Mouse (Mus musculus) embryonic facial prominence, embryonic 14.5 days (tissue): ENCODE measurements around the gene Satb1. TPM values are rescaled to one million over a fixed set of nuclear protein-coding genes. Genes with fewer than 3 reads are reported as not detected.
A peak's percentile ranks its signal among the peaks of the same experiment; 100 is the strongest.

Experiments
- ATAC-seq: fragments of 200-750 bp; cut with Nextera tagmentation; 2 replicates; pipeline ENCODE4 v1.8.0; 2017; ENCODE audit warnings: low read depth, moderate number of reproducible peaks, moderate TSS enrichment
- DNase-seq: peaks from one replicate; pipeline ENCODE4 v3.0.0-alpha.2; 2015; ENCODE audit warnings: low spot score
- H3K27ac ChIP-seq: fragments of 300-500 bp; sonication (generic); replicated peaks from 2 replicates; pipeline ENCODE4 v1.5.1; 2014; ENCODE audit warnings: low read depth, mild to moderate bottlenecking, low read length, moderate library complexity
- H3K27me3 ChIP-seq: fragments of 300-500 bp; sonication (generic); replicated peaks from 2 replicates; pipeline ENCODE4 v1.6.1; 2014; ENCODE audit warnings: low read length; ENCODE audit not compliant: control insufficient read depth, insufficient read depth
- H3K36me3 ChIP-seq: fragments of 300-500 bp; sonication (generic); 2 replicates; pipeline ENCODE4 v1.6.1; 2014; ENCODE audit warnings: low read length, mixed read lengths; ENCODE audit not compliant: control insufficient read depth, insufficient read depth
- H3K4me1 ChIP-seq: fragments of 300-500 bp; sonication (generic); 2 replicates; pipeline ENCODE4 v1.6.1; 2014; ENCODE audit warnings: antibody characterized with exemption, low read length; ENCODE audit not compliant: control insufficient read depth, insufficient read depth
- H3K4me2 ChIP-seq: fragments of 300-500 bp; sonication (generic); 2 replicates; pipeline ENCODE4 v1.6.1; 2014; ENCODE audit warnings: low read depth, mild to moderate bottlenecking, low read length, moderate library complexity, mixed read lengths
- H3K4me3 ChIP-seq: fragments of 300-500 bp; sonication (generic); 2 replicates; pipeline ENCODE4 v1.5.1; 2014; ENCODE audit warnings: low read depth, mild to moderate bottlenecking, low read length
- H3K9ac ChIP-seq: fragments of 300-500 bp; sonication (generic); 2 replicates; pipeline ENCODE4 v1.6.1; 2014; ENCODE audit warnings: low read depth, mild to moderate bottlenecking, low read length, moderate library complexity, mixed read lengths
- H3K9me3 ChIP-seq: fragments of 300-500 bp; sonication (generic); 2 replicates; pipeline ENCODE4 v1.6.1; 2016; ENCODE audit warnings: low read length; ENCODE audit not compliant: control insufficient read depth
- WGBS: fragments of 180-500 bp; shearing (Covaris S2); extraction: QIAGEN DNeasy Blood & Tissue Kit; methylation state at CpG from one replicate; pipeline ENCODE4 v1.1.7; 2014; 5-methylcytosine and 5-hydroxymethylcytosine counted together
- polyA plus RNA-seq: library from polyadenylated mRNA; unstranded; fragments of >200 nt; fragmentation: Nextera tagmentation; extraction: Ambion mirVana; gene quantifications from 2 replicates; pipeline ENCODE4 v1.2.1, GENCODE M21; 2014

Satb1 gene
- polyA plus RNA-seq, 1 experiment from 2014 or later: 18.8 TPM

DNA sequence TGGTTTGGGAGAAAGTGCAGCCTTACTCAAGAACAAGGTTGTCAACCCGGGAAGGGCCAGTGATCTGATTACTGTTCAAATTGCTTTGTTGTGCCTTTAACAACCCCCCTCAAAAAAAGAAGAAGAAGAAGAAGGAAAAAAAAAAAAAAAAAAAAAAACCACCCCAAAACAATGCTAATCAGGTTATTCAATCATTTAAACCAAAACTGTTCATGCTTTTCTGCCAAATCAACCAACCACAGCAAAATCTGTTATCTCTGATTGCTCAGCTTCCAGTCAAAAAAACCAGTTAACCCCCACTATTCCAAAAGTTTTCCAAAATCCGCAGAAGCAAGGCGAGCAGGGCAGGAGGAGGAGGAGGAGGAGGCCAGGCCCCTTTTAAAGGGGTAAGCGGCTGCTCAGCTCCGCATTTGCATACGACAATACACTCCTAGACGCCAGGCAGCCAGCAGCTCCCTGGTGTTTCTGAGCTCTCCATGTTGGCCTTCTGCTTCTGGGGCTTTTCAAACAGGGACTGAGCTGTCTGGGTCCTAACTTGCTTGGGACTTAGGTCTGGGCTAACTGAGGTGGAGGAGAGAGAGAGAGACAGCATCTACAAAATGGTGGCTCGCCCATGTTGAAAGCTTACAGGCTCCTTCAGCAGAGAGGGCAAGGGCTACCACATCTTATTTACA, 42.6 kb downstream of the Satb1 start:
- Histone ChIP-seq H3K4me1 (peaks cover 9% of the 10 kb centered on the region; the same call in 1 of the 2 replicates), H3K4me2 (peak overlapping the region; percentile 38), H3K9me3 (no peaks in the 10 kb centered on the region), H3K27ac (no peak overlapping the region; the same call in 1 of the 2 replicates), H3K27me3 (no peaks in the 10 kb centered on the region), H3K4me3 (0 out of 2 replicates have a peak overlapping the region, but pooled peaks have one; percentile 6), H3K9ac (no peak overlapping the region; the same call in 1 of the 2 replicates), H3K36me3 (no peaks in the 10 kb centered on the region)
- WGBS: 28% methylated on average over 8 of the region's 8 CpGs
- peak; percentile 31 for DNase-seq
- peak; percentile 30; the same call in 1 of the 2 replicates for ATAC-seq

DNA sequence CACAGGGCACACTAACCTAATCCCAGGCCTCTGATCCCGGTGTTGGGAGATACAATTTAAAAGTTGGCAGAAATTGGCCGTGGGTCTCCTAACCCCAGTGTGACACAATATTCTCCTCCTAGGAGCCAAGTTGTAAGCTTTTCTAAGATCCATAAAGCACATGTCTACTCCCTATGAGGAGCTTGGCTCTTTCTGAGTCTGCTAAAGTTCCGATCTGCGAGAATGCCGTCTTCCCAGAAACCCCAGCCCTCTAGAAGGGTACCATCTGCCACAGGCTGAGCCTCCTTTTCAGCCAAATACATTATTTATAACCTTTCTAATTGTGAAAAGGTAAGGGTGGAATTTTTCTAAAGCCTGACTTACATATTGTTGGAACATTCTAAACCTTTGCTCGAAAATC, 43.3 kb downstream of the Satb1 start:
- DNase-seq (no peak), ATAC-seq (no peak)
- H3K4me1 ChIP-seq: peaks cover 9% of the 10 kb centered on the region; the same call in 1 of the 2 replicates
- H3K4me2 ChIP-seq: 0 out of 2 replicates have a peak overlapping the region, but pooled peaks have one; percentile 1
- H3K9me3 ChIP-seq: no peaks in the 10 kb centered on the region
- no peak overlapping the region for H3K27ac ChIP-seq
- H3K27me3 ChIP-seq: no peaks in the 10 kb centered on the region
- 53% methylated on average over 6 of the region's 6 CpGs for WGBS
- H3K36me3 ChIP-seq: no peaks in the 10 kb centered on the region
- H3K9ac ChIP-seq: no peak overlapping the region
- no peak overlapping the region for H3K4me3 ChIP-seq

- ATAC-seq (no peak), DNase-seq (no peak)
- H3K9ac ChIP-seq: no peak overlapping the region
- H3K27ac ChIP-seq: no peak overlapping the region
- no peak overlapping the region for H3K4me3 ChIP-seq
- H3K9me3 ChIP-seq: no peaks in the 10 kb centered on the region
- H3K36me3 ChIP-seq: no peaks in the 10 kb centered on the region
- H3K27me3 ChIP-seq: no peaks in the 10 kb centered on the region
- peaks cover 9% of the 10 kb centered on the region; the same call in 1 of the 2 replicates for H3K4me1 ChIP-seq
- H3K4me2 ChIP-seq: no peak overlapping the region
- WGBS: 94% methylated on average over 4 of the region's 4 CpGs
These were observed 44.0 kb downstream of the Satb1 start for GRCm38 (mm10) chr17:51789098-51789497.

DNA sequence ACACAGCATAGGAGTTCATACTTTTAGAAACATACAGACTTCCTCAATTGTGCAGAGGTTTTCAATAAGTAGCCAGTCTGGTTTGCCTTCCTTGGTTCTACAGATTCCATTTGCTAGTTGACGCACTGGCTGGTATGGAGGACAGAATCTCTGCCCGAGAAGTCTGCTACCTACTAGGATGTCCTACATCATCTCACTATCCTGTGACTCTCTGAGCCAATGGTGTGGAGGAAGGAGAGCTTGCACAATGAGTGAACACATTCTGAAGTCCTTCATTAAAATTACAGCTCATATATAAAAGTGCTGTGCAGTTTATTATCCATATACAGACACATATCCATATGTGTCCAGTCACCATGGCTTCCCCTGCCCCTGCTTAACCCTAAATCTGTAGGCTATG, 45.1 kb downstream of the Satb1 start:
- Histone ChIP-seq H3K4me3 (no peak overlapping the region), H3K9me3 (no peaks in the 10 kb centered on the region), H3K27ac (no peak overlapping the region), H3K4me1 (peaks cover 9% of the 10 kb centered on the region; the same call in 1 of the 2 replicates), H3K4me2 (no peak overlapping the region), H3K36me3 (no peaks in the 10 kb centered on the region), H3K9ac (no peak overlapping the region), H3K27me3 (no peaks in the 10 kb centered on the region)
- DNase-seq (no peak), ATAC-seq (no peak)
- WGBS: 92% methylated on average over 2 of the region's 2 CpGs

DNA sequence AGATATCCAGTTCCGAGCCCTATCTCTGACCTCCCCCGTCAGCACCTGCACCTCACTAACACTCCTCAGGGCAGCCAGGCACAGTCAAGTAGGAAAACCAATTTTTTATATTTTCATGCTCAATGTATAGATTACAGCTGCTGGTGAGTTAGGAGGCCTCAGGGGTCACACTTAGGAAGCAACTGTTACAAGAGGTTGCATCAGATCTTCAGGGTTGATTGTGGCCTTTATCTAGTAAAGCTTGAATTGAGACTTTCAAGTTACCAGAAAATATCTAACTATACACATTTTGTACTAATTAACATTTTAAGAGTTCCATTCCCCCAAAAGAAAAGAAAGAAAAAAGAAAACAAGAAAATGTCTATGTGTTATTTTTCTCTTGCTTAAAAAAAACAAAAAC, 47.0 kb downstream of the Satb1 start:
- no peak overlapping the region for H3K27ac ChIP-seq
- peaks cover 12% of the 10 kb centered on the region for H3K36me3 ChIP-seq
- no peak for ATAC-seq
- no peak for DNase-seq
- H3K4me1 ChIP-seq: peaks cover 9% of the 10 kb centered on the region; the same call in 1 of the 2 replicates
- 80% methylated on average over 2 of the region's 2 CpGs for WGBS
- no peak overlapping the region for H3K9ac ChIP-seq
- no peak overlapping the region for H3K4me3 ChIP-seq
- H3K27me3 ChIP-seq: no peaks in the 10 kb centered on the region
- H3K4me2 ChIP-seq: no peak overlapping the region
- no peaks in the 10 kb centered on the region for H3K9me3 ChIP-seq

GRCm38 (mm10) chr17:51784935-51785334, 48.2 kb downstream of the Satb1 start:
- no peak overlapping the region for H3K4me3 ChIP-seq
- no peaks in the 10 kb centered on the region for H3K9me3 ChIP-seq
- H3K36me3 ChIP-seq: peaks cover 12% of the 10 kb centered on the region
- no peak overlapping the region for H3K4me2 ChIP-seq
- ATAC-seq (no peak), DNase-seq (no peak)
- no peaks in the 10 kb centered on the region; the same call in 1 of the 2 replicates for H3K4me1 ChIP-seq
- H3K27ac ChIP-seq: no peak overlapping the region
- no peak overlapping the region for H3K9ac ChIP-seq
- 81% methylated on average over 9 of the region's 9 CpGs for WGBS
- H3K27me3 ChIP-seq: no peaks in the 10 kb centered on the region

DNA sequence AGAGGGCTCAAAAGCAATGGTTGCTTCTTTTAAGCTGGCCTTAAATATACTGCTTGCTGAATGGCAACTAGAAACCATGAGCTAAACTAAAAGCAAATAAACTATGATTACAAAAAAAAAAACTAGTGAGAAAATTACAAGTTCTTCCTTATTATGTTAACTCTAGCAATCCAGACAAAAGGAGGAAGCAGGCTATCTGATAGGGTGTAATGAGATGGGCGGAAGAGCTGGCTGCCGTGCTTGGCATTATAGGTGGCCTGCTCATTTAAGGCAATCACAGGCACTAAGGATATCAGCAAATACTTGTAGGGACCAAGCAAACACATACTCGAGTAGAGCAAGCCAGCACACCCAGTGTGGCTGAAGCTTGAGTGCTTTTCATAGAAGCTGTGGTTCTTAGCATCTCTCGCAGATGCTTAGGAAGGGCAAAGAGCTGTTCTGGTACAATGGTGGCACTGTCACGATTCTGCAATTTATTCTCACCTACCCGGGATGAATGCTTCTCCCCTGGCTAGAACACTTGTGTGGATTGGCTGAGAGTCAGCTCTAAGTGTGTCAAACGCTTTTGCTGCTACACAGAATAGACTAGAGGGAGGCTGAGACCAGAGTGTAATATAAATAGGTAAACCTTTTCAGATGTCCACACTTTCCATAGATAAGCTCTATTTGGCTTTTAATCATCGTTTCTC, 49.4 kb downstream of the Satb1 start:
- Histone ChIP-seq H3K4me2 (no peak overlapping the region), H3K27ac (no peak overlapping the region), H3K4me3 (no peak overlapping the region), H3K9ac (no peak overlapping the region), H3K27me3 (no peaks in the 10 kb centered on the region), H3K36me3 (peaks cover 12% of the 10 kb centered on the region), H3K9me3 (no peaks in the 10 kb centered on the region), H3K4me1 (no peaks in the 10 kb centered on the region)
- ATAC-seq (no peak), DNase-seq (no peak)
- WGBS: 79% methylated on average over 8 of the region's 8 CpGs

- Histone ChIP-seq H3K9ac (no peak overlapping the region), H3K36me3 (peaks cover 12% of the 10 kb centered on the region), H3K27ac (no peak overlapping the region), H3K4me3 (no peak overlapping the region), H3K27me3 (no peaks in the 10 kb centered on the region), H3K4me1 (peaks cover 3% of the 10 kb centered on the region; the same call in 1 of the 2 replicates), H3K4me2 (no peak overlapping the region), H3K9me3 (no peaks in the 10 kb centered on the region)
- ATAC-seq (no peak), DNase-seq (no peak)
- 91% methylated on average over 11 of the region's 11 CpGs for WGBS
These were observed 53.1 kb downstream of the Satb1 start for GRCm38 (mm10) chr17:51780036-51780435.
